Mouse (Mus musculus) brain, embryonic 14.5 days (tissue): ENCODE data around the gene Slitrk1.

Experiments
- CTCF ChIP-seq: fragments of 200-500 bp; IDR thresholded peaks from 2 replicates; pipeline ENCODE4 v1.5.1; 2012; ENCODE audit warnings: inconsistent platforms, mild to moderate bottlenecking, moderate library complexity, borderline replicate concordance; ENCODE audit not compliant: insufficient read depth, insufficient read length; ENCODE audit errors: extremely low read depth
- POLR2A ChIP-seq: fragments of 200-500 bp; IDR thresholded peaks from 2 replicates; pipeline ENCODE4 v1.6.1; 2012; ENCODE audit warnings: mild to moderate bottlenecking, inconsistent platforms, borderline replicate concordance; ENCODE audit not compliant: poor library complexity, insufficient read depth, insufficient read length, severe bottlenecking; ENCODE audit errors: extremely low read depth

DNA sequence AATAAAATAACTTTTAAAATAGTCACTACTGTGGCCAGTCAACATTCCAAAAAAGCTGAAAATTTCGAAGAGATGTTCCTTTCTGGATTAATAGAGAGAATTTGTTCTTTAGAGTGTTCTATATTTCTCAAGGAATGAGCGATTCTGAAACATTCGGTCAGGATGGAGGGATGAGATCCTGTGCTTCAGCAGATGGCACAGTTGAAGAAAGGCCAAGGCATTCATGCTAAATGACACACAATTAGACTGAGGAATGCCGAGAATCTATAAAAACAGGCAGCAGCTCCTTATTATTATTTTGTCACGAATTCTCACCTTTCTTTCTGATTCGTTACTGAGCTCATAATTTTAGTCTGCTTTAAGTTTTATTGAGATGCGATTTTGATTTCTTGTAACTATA lies 15.4 kb downstream of the Slitrk1 start:
- TF ChIP-seq CTCF (no peak), POLR2A (no peak)
